Mouse (Mus musculus) testis, adult 2 months (tissue): ENCODE data around the gene Rnf115.

Source experiments
- CTCF ChIP-seq: fragments of 200-500 bp; IDR thresholded peaks from 2 replicates; pipeline ENCODE4 v1.5.1; 2012; ENCODE audit warnings: low read depth, mild to moderate bottlenecking, inconsistent platforms, low read length, moderate library complexity; ENCODE audit not compliant: control insufficient read depth, insufficient read depth, insufficient replicate concordance
- POLR2A ChIP-seq: fragments of 200-500 bp; IDR thresholded peaks from 2 replicates; pipeline ENCODE4 v1.6.1; 2012; ENCODE audit warnings: low read depth, mild to moderate bottlenecking, inconsistent platforms, low read length, moderate library complexity; ENCODE audit not compliant: control insufficient read depth

DNA sequence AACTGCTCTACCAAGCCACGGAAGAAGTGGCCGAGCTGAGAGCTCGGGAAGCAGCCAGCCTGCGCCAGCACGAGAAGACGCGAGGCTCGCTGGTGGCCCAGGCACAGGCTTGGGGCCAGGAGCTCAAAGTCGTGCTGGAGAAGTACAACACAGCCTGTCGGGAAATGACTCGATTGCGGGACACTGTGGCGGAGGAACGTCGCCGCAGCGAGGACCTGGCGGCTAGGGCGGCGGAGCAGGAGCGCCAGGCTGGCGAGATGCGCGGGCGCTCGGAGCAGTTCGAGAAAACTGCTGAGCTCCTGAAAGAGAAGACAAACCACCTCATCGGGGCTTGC lies 42.7 kb upstream of the Rnf115 start:
- TF ChIP-seq CTCF = no peak
- no peak for TF ChIP-seq POLR2A
